Mouse (Mus musculus) hindbrain, embryonic 16.5 days (tissue): ENCODE measurements around the gene Ttc7. TPM values are rescaled to one million over a fixed set of nuclear protein-coding genes. Genes with fewer than 3 reads are reported as not detected.

ENCODE experiments used
- ATAC-seq: fragments of 200-750 bp; cut with Nextera tagmentation; 2 replicates; pipeline ENCODE4 v1.8.0; 2017; ENCODE audit warnings: moderate TSS enrichment, moderate library complexity
- H3K27ac ChIP-seq: fragments of 300-500 bp; sonication (generic); 2 replicates; pipeline ENCODE4 v1.5.1; 2014; ENCODE audit warnings: low read depth, mild to moderate bottlenecking, control low read depth, low read length, moderate library complexity
- H3K27me3 ChIP-seq: fragments of 300-500 bp; sonication (generic); replicated peaks from 2 replicates; pipeline ENCODE4 v1.6.1; 2014; ENCODE audit warnings: low read length; ENCODE audit not compliant: control insufficient read depth, insufficient read depth
- H3K36me3 ChIP-seq: fragments of 300-500 bp; sonication (generic); 2 replicates; pipeline ENCODE4 v1.6.1; 2014; ENCODE audit warnings: mild to moderate bottlenecking, low read length, moderate library complexity, mixed read lengths; ENCODE audit not compliant: control insufficient read depth, insufficient read depth
- H3K4me1 ChIP-seq: fragments of 300-500 bp; sonication (generic); 2 replicates; pipeline ENCODE4 v1.6.1; 2014; ENCODE audit warnings: low read depth, low read length; ENCODE audit not compliant: control insufficient read depth, insufficient read depth
- H3K4me2 ChIP-seq: fragments of 300-500 bp; sonication (generic); 2 replicates; pipeline ENCODE4 v1.6.1; 2014; ENCODE audit warnings: mild to moderate bottlenecking, low read length, control low read depth, moderate library complexity
- H3K4me3 ChIP-seq: fragments of 300-500 bp; sonication (generic); 2 replicates; pipeline ENCODE4 v1.5.1; 2014; ENCODE audit warnings: mild to moderate bottlenecking, low read length, control low read depth, moderate library complexity
- H3K9ac ChIP-seq: fragments of 300-500 bp; sonication (generic); 2 replicates; pipeline ENCODE4 v1.6.1; 2014; ENCODE audit warnings: low read depth, mild to moderate bottlenecking, control low read depth, low read length, moderate library complexity
- H3K9me3 ChIP-seq: fragments of 300-500 bp; sonication (generic); 2 replicates; pipeline ENCODE4 v1.6.1; 2014; ENCODE audit warnings: mild to moderate bottlenecking, low read length, moderate library complexity; ENCODE audit not compliant: control insufficient read depth
- WGBS: fragments of 180-500 bp; shearing (Covaris S2); extraction: QIAGEN DNeasy Blood & Tissue Kit; methylation state at CpG from one replicate; pipeline ENCODE4 v1.1.7; 2014; 5-methylcytosine and 5-hydroxymethylcytosine counted together
- polyA plus RNA-seq: library from polyadenylated mRNA; unstranded; fragments of >200 nt; fragmentation: Nextera tagmentation; extraction: Ambion mirVana; gene quantifications from 2 replicates; pipeline ENCODE4 v1.2.1, GENCODE M21; 2015

Ttc7 gene
- polyA plus RNA-seq, 1 experiment from 2014 or later, result 6.1 TPM

- peak; percentile 83 for ATAC-seq
- peak overlapping the region; percentile 78 for H3K27ac ChIP-seq
- H3K9ac ChIP-seq, result peak overlapping the region; percentile 91
- peak overlapping the region; percentile 76 for H3K4me3 ChIP-seq
- peak overlapping the region; percentile 61 for H3K4me2 ChIP-seq
- H3K9me3 ChIP-seq, result no peaks in the 10 kb centered on the region
- H3K27me3 ChIP-seq, result no peaks in the 10 kb centered on the region
- 0 out of 2 replicates have a peak, but pooled peaks cover 2% of the 10 kb centered on the region for H3K36me3 ChIP-seq
- H3K4me1 ChIP-seq, result peaks cover 9% of the 10 kb centered on the region
- 9% methylated on average over 25 of the region's 28 CpGs for WGBS
Observed at GRCm38 (mm10) chr17:87264927-87265791, 17.5 kb upstream of the Ttc7 start.

GRCm38 (mm10) chr17:87265792-87266186, 16.9 kb upstream of the Ttc7 start, which contains the start of gene Mcfd2:
Gene Mcfd2, minus strand, starts transcription at chr17:87265935.
- under 1% methylated on average over 41 of the region's 41 CpGs for WGBS

DNA sequence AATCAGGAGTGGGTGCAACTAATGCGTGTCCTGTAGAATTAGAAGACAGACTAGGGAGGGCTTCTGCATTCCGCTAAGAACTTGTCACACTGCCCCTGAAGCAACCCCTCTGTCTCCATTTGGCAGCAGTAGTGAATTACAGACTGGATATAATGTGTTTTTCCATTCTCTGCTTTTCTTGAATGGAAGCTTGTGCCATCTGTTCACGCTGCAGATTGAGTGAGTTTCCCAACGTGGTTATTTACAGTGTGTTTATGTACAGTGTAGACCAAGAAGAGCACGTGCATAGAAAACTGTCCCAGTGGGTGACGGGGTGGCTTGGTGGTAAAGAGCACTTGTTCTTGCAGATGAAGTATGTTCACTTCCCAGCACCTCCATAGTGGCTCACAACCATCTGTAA, 13.2 kb upstream of the Ttc7 start:
- Histone ChIP-seq H3K4me2 (no peak overlapping the region), H3K4me3 (no peak overlapping the region), H3K9ac (no peak overlapping the region), H3K4me1 (peaks cover 6% of the 10 kb centered on the region), H3K9me3 (no peaks in the 10 kb centered on the region), H3K27me3 (no peaks in the 10 kb centered on the region), H3K27ac (no peak overlapping the region), H3K36me3 (no peaks in the 10 kb centered on the region)
- WGBS, result 60% methylated on average over 6 of the region's 6 CpGs
- ATAC-seq, result no peak

More at GRCm38 (mm10) chr17:87265792-87266186, 16.9 kb upstream of the Ttc7 start, which contains the start of gene Mcfd2:
- Histone ChIP-seq H3K4me2 (peak within 1 kb of the TSS; percentile 61), H3K27ac (peak within 1 kb of the TSS; percentile 78), H3K4me1 (peaks cover 9% of the 10 kb centered on the region), H3K4me3 (peak within 1 kb of the TSS; percentile 76), H3K27me3 (no peaks in the 10 kb centered on the region), H3K9me3 (no peaks in the 10 kb centered on the region), H3K36me3 (0 out of 2 replicates have a peak, but pooled peaks cover 2% of the 10 kb centered on the region), H3K9ac (peak within 1 kb of the TSS; percentile 91)
- ATAC-seq, result peak; percentile 92

DNA sequence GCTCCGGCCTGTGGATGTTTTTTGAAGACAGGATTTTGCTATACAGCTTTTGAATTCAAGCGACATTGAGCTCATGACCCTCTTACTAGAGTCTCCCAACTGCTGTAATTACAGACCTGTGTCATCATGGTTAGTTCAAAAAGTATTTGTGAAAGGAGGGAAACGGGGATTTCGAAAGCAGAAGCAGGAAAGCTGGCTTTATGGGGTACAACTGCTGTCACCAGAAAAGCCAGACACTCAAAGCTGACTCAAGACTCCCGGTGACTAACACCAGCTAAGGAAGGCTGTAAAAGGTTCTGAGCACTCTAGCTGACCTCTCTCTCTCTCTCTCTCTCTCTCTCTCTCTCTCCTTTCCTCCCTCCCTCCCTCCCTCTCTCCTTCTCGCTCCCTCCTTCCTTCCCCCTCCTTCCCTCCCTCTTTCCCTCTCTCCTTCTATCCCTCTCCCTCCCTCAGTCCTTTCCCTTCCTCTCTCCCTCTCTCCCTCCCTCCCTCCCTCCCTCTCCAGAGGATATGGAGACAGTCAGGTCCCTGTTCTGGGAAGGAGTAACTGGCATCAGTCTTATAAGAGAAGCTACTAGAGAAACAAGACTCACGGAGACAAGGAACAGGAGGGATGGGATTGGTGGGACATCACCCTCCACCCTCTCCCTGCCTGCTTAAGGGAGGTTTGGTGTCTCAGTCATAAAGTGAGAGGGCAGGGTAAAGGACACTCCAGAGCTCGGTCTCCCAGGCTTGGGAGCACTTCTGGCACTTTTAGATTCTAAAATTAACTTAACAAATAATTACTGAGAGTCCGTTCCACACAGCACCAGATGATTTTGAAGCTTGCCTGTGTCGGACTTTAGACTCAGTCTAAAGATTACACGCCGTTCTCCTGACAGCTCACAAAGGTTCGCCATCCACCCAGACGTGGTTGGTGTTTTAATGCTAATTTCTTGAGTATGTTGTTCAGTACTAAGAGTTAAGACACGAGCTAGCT, 7.0 kb upstream of the Ttc7 start:
- Histone ChIP-seq H3K9ac (no peak overlapping the region), H3K9me3 (no peaks in the 10 kb centered on the region)

GRCm38 (mm10) chr17:87282007-87282705, 530 bp upstream of the Ttc7 start:
- Histone ChIP-seq H3K9me3 (no peaks in the 10 kb centered on the region), H3K27me3 (peaks cover 6% of the 10 kb centered on the region), H3K9ac (peak overlapping the region; percentile 85), H3K4me3 (peak overlapping the region; percentile 70), H3K36me3 (no peaks in the 10 kb centered on the region), H3K4me2 (peak overlapping the region; percentile 85), H3K4me1 (peaks cover 19% of the 10 kb centered on the region), H3K27ac (peak overlapping the region; percentile 77)
- WGBS, result under 1% methylated on average over 39 of the region's 44 CpGs
- ATAC-seq, result peak; percentile 80

More for the DNA sequence above, 7.0 kb upstream of the Ttc7 start:
- Histone ChIP-seq H3K27me3 (no peaks in the 10 kb centered on the region), H3K27ac (no peak overlapping the region), H3K36me3 (no peaks in the 10 kb centered on the region), H3K4me3 (no peak overlapping the region), H3K4me1 (no peaks in the 10 kb centered on the region), H3K4me2 (no peak overlapping the region)
- no peak for ATAC-seq
- 63% methylated on average over 15 of the region's 15 CpGs for WGBS

GRCm38 (mm10) chr17:87283055-87283754, 519 bp downstream of the Ttc7 start:
- peaks cover 19% of the 10 kb centered on the region for H3K4me1 ChIP-seq
- peak; percentile 68 for ATAC-seq
- WGBS, result under 1% methylated on average over 50 of the region's 56 CpGs

DNA sequence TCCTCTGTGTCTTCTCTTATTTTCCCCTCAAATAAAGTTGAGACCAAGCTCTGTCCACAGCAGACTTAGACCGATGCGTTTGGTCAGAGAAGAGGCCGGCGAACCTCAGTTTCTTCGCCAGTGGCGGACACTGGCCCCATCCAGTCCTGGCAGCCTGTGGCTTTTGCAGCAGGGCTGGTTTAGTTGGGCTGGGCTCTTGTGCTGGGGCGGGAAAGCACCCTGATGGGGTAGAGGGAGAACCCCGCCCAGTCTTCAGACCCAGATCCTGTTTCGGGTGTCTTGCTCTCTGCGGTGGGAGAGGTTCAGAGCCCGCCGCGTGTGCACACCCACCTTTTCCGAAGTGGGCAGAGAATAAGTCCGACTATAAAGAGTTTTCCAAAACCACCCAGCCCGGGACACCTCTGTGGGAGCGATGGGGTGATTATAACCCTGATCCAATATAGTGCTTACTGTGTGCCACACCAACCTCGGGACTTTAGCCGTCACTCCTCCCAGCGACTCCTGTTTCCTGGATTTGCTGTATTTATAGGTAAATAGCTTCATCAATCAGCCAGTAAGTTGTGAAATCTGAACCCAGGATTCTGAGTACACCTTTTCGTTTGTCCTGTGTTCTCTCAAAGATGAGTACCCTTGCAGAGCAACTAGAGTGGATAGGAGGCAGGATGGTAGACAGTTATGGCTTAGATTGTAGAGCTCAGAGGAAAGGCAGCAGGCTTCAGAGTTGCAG, 1.2 kb downstream of the Ttc7 start:
- peak overlapping the region; percentile 85 for H3K4me2 ChIP-seq
- no peak overlapping the region for H3K27ac ChIP-seq
- peaks cover 19% of the 10 kb centered on the region for H3K4me1 ChIP-seq
- H3K9ac ChIP-seq, result peak overlapping the region; percentile 15
- ATAC-seq, result no peak
- peak overlapping the region; percentile 70 for H3K4me3 ChIP-seq
- peaks cover 8% of the 10 kb centered on the region for H3K27me3 ChIP-seq
- 6% methylated on average over 21 of the region's 21 CpGs for WGBS
- no peaks in the 10 kb centered on the region for H3K9me3 ChIP-seq
- H3K36me3 ChIP-seq, result no peaks in the 10 kb centered on the region

More at GRCm38 (mm10) chr17:87283055-87283754, 519 bp downstream of the Ttc7 start:
- H3K9me3 ChIP-seq, result no peaks in the 10 kb centered on the region
- H3K36me3 ChIP-seq, result no peaks in the 10 kb centered on the region
- H3K4me2 ChIP-seq, result peak overlapping the region; percentile 85
- H3K27me3 ChIP-seq, result peaks cover 8% of the 10 kb centered on the region
- H3K27ac ChIP-seq, result peak overlapping the region; percentile 75
- peak overlapping the region; percentile 85 for H3K9ac ChIP-seq
- peak overlapping the region; percentile 70 for H3K4me3 ChIP-seq
